Mouse (Mus musculus): ENCODE data around the gene Atp2b1.

DNA sequence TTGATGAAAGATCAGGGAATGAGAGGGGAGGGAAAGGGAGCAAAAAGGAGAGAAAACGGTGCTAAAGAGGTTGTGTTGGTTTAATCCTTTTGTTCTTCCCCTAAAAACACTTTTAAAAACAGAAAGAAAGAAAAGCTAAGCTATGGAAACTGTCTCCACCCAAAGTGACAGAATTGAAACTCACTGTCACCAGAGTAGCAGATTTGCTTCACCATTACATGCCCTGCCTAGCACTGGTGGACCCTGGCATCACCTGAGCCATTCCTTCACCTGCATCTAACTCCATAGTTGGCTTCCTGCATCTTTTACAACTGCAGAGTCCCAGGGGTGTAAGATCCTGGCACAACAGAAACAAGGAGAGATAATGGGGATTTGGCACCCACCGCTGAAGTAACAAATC is 35.6 kb upstream of the Atp2b1 start:
- TF ChIP-seq UBTF (IDR thresholded peaks at IDR 0.05; ENCODE audit: borderline replicate concordance, insufficient read depth, low read depth, low read length) (no peak), E2F4 (IDR thresholded peaks at IDR 0.05; ENCODE audit: borderline replicate concordance, low read depth, low read length) (no peak)
